Mouse (Mus musculus) splenic B cell, adult 2 months (primary cell): Measurements from ENCODE around the gene P3h2.

ENCODE experiments used
- DNase-seq: peaks from one replicate; pipeline ENCODE4 v3.0.0-alpha.2; 2011; ENCODE audit warnings: low read depth, low spot score
- H3K27me3 ChIP-seq: 2 replicates; pipeline ENCODE4 v1.6.1; 2012; ENCODE audit warnings: mild to moderate bottlenecking, low read length, moderate library complexity, mixed read lengths; ENCODE audit not compliant: control insufficient read depth, poor library complexity, insufficient read depth, severe bottlenecking
- H3K36me3 ChIP-seq: 2 replicates; pipeline ENCODE4 v1.6.1; 2012; ENCODE audit warnings: mild to moderate bottlenecking, low read length, moderate library complexity, mixed read lengths; ENCODE audit not compliant: control insufficient read depth, poor library complexity, insufficient read depth, severe bottlenecking

Gene P3h2

DNA sequence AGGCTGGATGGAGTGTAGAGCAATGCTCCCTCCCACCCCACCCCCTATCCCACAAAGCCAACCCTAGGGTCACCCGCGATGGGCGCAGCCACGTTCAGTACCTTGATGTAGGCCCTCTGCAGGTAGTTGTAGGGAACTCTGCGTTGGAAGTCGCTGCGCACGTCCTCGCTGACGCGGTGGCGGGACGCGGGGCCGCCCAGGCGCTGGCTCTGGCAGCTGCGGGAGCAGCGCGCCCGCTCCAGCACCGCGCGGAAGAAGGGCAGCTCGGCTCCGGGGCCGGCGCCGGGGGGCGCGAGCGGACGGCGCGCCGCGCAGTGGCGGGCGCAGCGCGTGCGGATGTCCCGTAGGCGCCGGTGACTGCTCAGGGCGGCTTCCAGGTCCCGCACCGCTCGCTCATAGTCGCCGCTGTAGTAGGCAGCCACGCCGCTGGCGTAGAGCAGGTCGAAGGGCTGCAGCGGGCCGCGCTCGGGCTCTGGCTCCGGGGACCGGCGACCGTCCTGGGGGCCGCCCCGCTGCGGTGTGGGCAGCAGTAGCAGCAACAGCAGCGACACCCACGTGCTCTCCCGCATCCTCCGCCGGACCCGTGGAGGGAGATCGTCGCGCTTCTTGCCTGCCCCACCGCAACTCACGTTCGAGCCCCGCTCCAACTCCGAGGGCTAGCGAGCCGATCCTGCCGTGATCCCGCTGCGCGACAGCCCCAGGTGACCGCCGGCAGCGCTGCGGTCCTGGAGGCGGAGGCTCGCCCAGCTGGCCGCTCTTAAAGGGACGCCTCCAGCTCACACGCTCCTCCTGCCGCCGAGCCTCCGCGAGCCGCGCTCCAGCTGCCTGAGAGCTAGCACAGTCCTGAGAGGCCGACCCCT, at the start of gene P3h2:
Gene P3h2, minus strand, starts transcription at position 670 of the 860 bp plus-strand sequence.
- Histone ChIP-seq H3K36me3 (no peaks in the 10 kb centered on the region), H3K27me3 (no peaks in the 10 kb centered on the region; the same call in 1 of the 2 replicates)
- DNase-seq: no peak

DNA sequence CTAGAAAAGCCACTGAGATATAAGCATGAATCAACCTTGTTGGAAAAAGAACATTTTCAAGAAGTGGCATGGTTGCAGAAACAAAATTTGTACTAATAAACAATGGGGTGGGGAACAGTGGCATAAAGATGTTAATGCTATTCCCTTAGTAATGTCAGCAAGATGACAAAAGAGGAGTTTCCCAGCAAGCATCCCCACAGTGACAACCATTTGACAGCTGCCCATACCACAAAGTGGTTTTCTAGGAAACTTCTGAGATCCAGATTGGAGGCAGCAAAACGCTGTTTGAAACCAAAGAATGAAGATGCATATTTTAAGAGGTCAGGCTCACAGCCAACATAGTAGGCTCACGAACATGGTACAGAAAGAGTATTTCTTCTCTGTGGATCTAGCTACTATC, 46.7 kb upstream of the P3h2 start:
- no peak for DNase-seq
- H3K27me3 ChIP-seq: no peaks in the 10 kb centered on the region
- no peaks in the 10 kb centered on the region for H3K36me3 ChIP-seq

DNA sequence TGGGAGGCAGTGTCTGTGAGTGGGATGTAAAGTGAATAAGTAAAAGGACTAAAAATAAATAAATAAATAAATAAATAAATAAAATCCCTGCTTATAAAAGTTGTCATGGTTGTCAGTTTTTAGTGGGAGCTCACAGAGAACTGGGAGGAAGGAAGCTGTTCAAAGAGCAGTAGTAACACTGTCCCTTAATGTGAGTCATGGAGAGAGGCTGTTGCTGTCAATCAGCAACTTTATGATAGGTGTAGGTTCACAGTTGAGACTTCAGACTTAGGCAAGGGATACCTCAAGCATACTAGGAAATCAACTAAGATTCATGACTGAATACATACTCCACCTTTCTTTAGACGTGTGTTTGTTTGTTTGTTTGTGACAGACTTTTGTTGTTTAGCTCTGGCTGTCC, 45.4 kb upstream of the P3h2 start:
- H3K36me3 ChIP-seq: no peaks in the 10 kb centered on the region
- no peak for DNase-seq
- no peaks in the 10 kb centered on the region for H3K27me3 ChIP-seq

DNA sequence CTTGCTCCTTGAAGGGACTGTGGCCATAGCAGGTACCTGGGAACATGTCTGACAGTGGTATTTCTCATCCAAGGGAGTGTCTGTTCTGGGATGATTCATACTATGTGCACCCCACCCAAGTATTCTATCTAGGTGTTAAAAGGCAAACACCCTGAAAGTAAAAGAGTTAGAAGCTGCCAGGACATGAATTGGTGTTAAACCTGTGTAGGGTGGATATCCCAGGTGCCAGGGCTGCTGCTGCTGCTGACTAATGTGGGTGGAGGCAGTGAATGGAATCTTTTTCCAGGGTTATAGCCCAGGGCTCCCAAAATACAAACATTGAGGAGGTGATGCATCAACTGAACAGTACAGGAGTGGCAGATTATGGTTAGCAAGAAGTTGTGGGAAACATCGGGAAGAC, 41.3 kb upstream of the P3h2 start:
- DNase-seq: no peak
- no peaks in the 10 kb centered on the region for H3K27me3 ChIP-seq
- no peaks in the 10 kb centered on the region for H3K36me3 ChIP-seq

DNA sequence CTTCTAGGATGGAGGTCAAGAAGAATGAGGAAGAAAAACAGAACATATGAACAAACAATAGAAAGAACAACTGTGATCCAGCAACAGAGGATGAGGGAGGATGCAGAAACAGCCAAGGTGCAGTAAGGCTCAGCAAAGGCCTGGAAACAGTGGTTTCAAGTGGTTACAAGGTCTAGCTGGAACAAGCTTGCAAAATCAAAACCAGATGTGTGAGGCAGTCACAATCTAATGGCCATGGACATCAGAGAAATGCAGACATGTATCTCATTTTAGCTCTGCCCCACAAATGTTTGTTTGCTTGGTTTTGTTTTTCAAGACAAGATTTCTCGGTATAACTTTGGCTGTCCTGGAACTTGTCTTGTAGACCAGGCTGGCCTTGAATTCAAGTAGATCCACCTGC, 25.5 kb upstream of the P3h2 start:
- no peaks in the 10 kb centered on the region for H3K27me3 ChIP-seq
- DNase-seq: no peak
- no peaks in the 10 kb centered on the region for H3K36me3 ChIP-seq

DNA sequence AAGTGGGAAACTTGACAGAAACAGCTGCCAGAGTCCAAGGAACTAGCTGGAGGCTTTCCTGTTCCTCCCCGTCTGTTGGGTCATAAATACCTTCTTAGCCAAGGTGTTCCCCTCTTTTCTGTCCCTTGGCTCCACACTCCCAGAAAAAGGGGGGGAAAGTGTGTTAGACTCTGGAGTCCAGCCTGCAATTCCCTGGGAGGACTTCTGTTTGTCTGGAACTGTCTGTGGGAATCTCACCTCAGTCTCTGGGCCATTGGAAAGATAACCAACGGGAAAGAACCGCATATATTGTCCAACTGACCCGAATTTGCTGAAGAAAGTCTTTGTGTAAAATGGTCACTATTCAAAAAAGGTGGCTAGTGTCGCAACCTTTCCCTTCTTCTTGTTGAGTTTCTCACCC, 1.0 kb upstream of the P3h2 start:
- no peak for DNase-seq
- H3K27me3 ChIP-seq: no peaks in the 10 kb centered on the region; the same call in 1 of the 2 replicates
- H3K36me3 ChIP-seq: no peaks in the 10 kb centered on the region

DNA sequence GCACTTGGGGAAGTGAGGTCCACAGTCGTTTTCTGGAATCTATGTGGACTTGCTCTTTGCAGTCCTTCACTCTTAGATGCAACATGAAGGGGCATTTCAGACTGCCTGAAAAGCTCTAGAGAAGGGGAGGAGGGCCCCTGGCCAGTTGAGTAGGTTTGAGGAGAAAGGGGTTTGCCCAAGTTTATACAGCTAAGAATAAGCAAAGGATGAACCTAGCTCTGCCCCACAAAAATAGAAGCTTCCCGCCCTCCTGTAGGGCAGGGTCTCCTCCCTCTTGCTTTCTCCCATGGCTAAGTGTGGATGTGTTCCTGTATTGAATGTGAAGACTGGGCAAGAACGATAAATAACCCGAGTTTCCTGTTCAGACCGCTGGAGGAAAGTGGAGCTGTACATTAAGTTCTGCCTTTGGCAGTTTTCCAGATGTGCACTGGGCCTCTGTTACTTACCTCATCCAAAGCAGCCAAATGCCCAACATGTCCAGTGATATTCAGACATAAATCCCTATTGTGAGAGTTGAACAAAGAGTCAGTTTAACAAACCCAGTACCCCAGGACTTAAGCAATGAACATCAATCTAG, 545 bp upstream of the P3h2 start:
- no peaks in the 10 kb centered on the region; the same call in 1 of the 2 replicates for H3K27me3 ChIP-seq
- H3K36me3 ChIP-seq: no peaks in the 10 kb centered on the region
- DNase-seq: no peak

DNA sequence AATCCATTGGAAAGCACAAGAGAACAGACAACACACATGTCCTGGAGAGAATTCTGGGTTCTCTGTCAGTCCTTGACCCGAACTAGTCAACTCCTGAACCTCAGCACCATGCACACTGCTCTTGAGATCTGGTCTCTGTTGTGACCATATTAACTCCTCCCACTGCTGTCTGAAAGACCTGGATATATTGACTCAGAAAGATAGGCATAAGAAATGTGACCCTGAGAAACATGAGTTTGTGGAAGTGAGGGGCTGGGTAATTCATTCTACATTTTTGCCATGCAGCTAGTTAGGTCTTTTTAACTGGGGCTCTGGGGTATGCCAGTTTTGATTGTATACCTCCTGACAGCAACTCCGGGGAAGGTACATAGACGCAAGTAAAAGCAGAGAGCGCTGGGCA, 1.3 kb downstream of the P3h2 start:
- no peak for DNase-seq
- no peaks in the 10 kb centered on the region for H3K36me3 ChIP-seq
- no peaks in the 10 kb centered on the region; the same call in 1 of the 2 replicates for H3K27me3 ChIP-seq

DNA sequence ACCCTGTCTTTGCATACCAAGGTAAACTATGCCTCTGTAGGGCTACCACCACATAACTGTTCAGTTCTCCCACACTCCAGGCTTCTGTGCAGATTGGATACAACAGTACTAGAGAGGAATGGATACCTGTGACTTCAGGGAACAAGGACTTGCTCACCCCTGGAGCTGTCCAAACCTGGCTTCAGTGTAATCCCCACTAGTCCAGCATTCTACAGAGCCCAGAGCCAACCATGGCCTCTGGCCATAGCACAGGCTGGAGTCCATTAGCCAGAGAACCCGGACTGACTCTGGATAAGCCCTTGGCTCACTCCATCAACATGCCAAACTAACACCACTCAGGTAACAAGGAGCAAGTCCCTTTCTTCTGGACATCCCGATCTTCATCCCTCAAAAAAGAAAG, 2.7 kb downstream of the P3h2 start:
- no peaks in the 10 kb centered on the region for H3K36me3 ChIP-seq
- no peak for DNase-seq
- no peaks in the 10 kb centered on the region; the same call in 1 of the 2 replicates for H3K27me3 ChIP-seq

DNA sequence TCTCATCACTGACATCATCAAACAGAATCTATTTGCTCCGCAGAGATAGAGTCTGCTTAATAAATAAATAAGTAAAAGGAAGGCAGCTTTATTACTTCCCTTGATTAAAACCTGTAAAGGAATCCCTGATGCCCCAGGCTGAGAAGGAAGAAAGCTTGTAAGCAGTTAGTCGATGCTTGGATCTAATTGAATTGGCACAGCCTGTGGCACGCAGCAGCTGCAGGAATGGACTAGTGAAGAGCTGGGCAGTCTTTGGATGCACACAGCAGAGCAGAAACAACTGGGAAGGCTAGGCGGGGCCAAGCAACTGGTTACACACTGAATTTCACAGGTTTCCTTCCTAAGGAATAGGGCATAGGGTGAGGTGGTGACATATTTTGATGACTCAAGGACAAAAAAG, 5.4 kb downstream of the P3h2 start:
- H3K36me3 ChIP-seq: no peaks in the 10 kb centered on the region
- DNase-seq: no peak
- no peaks in the 10 kb centered on the region; the same call in 1 of the 2 replicates for H3K27me3 ChIP-seq

DNA sequence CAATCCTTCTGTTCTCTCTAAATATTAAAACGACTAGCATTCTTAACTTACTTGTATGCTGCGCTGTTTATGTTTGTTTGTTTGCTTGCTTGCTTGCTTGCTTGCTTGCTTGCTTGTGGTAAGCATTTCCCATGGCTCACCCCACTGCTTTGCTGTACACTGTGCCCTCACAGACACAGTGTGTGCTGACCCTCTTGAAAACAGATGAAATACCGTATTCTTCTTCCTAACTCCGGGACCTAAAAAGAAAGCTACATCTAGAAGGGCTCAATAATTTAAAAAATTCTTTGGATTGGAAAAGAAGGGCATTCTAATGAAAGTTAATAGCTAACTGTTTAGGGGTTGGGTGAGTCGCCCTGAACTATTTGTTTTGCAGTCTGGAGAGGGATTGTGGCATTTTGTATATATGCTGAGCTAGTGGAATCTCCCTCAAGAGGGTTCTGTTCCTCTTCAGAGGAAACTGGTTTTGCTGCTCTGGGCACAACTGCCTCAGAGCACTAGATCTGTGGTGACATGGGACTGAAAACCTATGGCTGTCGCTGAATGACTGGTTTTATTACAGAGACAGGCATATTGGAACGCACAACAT, 9.8 kb downstream of the P3h2 start:
- no peaks in the 10 kb centered on the region; the same call in 1 of the 2 replicates for H3K27me3 ChIP-seq
- DNase-seq: no peak
- H3K36me3 ChIP-seq: no peaks in the 10 kb centered on the region

DNA sequence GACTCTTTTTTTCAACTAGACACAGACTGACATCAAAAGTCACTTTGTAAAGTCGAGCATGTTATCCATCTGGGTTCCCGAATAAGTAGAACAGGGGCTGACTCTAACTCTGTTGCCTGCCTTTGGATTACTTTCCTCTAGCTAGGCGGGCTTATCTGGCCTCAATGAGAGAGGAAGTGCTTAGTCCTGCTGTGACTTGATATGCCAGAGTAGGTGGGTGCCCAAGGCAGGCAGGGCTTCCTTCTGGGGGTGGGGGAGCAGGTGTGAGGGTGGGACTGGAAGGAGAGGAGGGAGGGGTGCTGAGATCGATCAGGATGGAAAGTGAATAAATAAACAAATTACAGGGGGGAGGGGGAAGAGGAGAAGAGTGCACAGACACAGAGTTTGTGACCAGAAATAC, 11.7 kb downstream of the P3h2 start:
- no peak for DNase-seq
- Histone ChIP-seq H3K36me3 (no peaks in the 10 kb centered on the region), H3K27me3 (no peaks in the 10 kb centered on the region; the same call in 1 of the 2 replicates)

DNA sequence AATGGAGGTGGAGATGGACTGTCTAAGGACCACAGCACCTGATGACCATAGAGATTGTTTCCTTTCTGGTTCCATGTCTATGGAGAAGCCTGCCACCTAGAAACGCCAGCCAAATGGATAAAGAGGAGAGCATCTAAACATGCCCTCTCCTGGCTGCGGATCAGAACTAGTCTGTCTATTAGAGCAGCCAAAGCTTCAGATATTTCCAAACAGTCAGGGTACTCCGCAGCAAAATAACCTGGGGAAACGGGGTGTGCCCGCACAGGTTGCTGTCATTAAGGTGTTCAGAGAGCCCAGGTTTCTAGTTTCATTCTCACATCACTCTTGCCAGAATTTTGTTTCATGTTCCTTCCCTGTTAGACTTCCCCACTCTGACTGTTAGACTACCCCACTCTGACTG, 16.6 kb downstream of the P3h2 start:
- H3K36me3 ChIP-seq: no peaks in the 10 kb centered on the region
- H3K27me3 ChIP-seq: no peaks in the 10 kb centered on the region
- no peak for DNase-seq

DNA sequence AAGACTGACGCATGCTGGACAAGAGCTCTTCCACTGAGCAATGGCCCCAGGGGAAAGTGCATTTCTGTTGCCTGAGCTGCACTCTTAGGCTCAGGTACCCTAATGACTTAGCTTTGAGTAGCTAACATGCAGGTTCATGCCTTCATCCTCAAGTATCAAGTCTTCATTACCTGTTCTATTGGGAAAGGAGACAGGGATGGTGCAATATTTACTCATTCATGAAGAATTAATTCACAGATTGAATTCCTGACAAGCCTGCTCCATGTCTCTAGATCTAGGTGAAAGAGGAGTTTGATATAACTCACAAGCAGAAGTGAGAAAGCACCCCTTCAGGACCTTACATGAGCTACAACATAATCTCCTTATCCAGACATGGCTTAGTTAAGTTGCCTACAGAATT, 17.3 kb downstream of the P3h2 start:
- H3K27me3 ChIP-seq: no peaks in the 10 kb centered on the region
- DNase-seq: no peak
- H3K36me3 ChIP-seq: no peaks in the 10 kb centered on the region

DNA sequence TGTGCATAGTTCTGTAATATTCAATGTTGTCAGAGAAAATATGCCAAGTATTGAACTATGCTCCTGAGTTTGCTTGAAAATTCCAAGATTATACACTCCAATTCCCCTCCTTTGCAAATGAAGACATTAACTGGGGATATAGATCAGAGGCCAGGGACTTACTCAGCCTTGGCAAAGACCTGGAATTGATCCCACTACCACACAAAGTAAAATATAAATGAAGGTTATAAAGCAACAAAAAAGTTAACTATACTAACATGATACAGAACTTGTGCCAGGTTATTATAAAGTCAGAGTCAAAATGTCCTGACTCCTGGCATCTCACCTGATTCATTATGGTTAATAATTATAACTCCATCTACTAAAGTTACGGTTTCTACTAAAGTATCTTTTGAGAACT, 18.6 kb downstream of the P3h2 start:
- DNase-seq: no peak
- H3K36me3 ChIP-seq: no peaks in the 10 kb centered on the region
- no peaks in the 10 kb centered on the region for H3K27me3 ChIP-seq
